Mouse (Mus musculus) neural tube, embryonic 14.5 days (tissue): ENCODE results near the gene Elane. TPM values are rescaled to one million over a fixed set of nuclear protein-coding genes. Genes with fewer than 3 reads are reported as not detected.

Experiments used
- ATAC-seq: fragments of 200-750 bp; cut with Nextera tagmentation; 2 replicates; pipeline ENCODE4 v1.8.0; 2017; ENCODE audit warnings: low read depth, mild to moderate bottlenecking, moderate TSS enrichment, moderate library complexity
- H3K27ac ChIP-seq: fragments of 300-500 bp; sonication (generic); 2 replicates; pipeline ENCODE4 v1.5.1; 2014; ENCODE audit warnings: low read depth, mild to moderate bottlenecking, control low read depth, low read length, moderate library complexity, mixed read lengths
- H3K27me3 ChIP-seq: fragments of 300-500 bp; sonication (generic); 2 replicates; pipeline ENCODE4 v1.6.1; 2014; ENCODE audit warnings: low read length; ENCODE audit not compliant: control insufficient read depth, insufficient read depth
- H3K36me3 ChIP-seq: fragments of 300-500 bp; sonication (generic); 2 replicates; pipeline ENCODE4 v1.6.1; 2014; ENCODE audit warnings: low read length, mixed read lengths; ENCODE audit not compliant: control insufficient read depth, insufficient read depth
- H3K4me1 ChIP-seq: fragments of 300-500 bp; sonication (generic); 2 replicates; pipeline ENCODE4 v1.6.1; 2014; ENCODE audit warnings: low read length; ENCODE audit not compliant: control insufficient read depth, insufficient read depth
- H3K4me2 ChIP-seq: fragments of 300-500 bp; sonication (generic); 2 replicates; pipeline ENCODE4 v1.6.1; 2014; ENCODE audit warnings: mild to moderate bottlenecking, low read depth, low read length, control low read depth
- H3K4me3 ChIP-seq: fragments of 300-500 bp; sonication (generic); 2 replicates; pipeline ENCODE4 v1.5.1; 2014; ENCODE audit warnings: low read depth, low read length, control low read depth, mixed read lengths
- H3K9ac ChIP-seq: fragments of 300-500 bp; sonication (generic); replicated peaks from 2 replicates; pipeline ENCODE4 v1.6.1; 2014; ENCODE audit warnings: low read depth, mild to moderate bottlenecking, control low read depth, low read length, mixed read lengths
- H3K9me3 ChIP-seq: fragments of 300-500 bp; sonication (generic); 2 replicates; pipeline ENCODE4 v1.6.1; 2016; ENCODE audit warnings: low read length; ENCODE audit not compliant: control insufficient read depth
- WGBS: fragments of 180-500 bp; shearing (Covaris S2); extraction: QIAGEN DNeasy Blood & Tissue Kit; methylation state at CpG from one replicate; pipeline ENCODE4 v1.1.7; 2014; 5-methylcytosine and 5-hydroxymethylcytosine counted together
- polyA plus RNA-seq: library from polyadenylated mRNA; unstranded; fragments of >200 nt; fragmentation: Nextera tagmentation; extraction: Ambion mirVana; gene quantifications from 2 replicates; pipeline ENCODE4 v1.2.1, GENCODE M21; 2014

Gene Elane
- polyA plus RNA-seq, 1 experiment from 2014 or later = not detected

GRCm38 (mm10) chr10:79873313-79873712 lies 12.7 kb upstream of the Elane start:
- Histone ChIP-seq H3K36me3 (peaks cover 7% of the 10 kb centered on the region), H3K27ac (peak overlapping the region; percentile 89), H3K9ac (peak overlapping the region; percentile 90), H3K27me3 (no peaks in the 10 kb centered on the region), H3K4me1 (peaks cover 24% of the 10 kb centered on the region), H3K9me3 (no peaks in the 10 kb centered on the region), H3K4me2 (peak overlapping the region; percentile 85), H3K4me3 (peak overlapping the region; percentile 66)
- ATAC-seq = no peak
- 3% methylated on average over 6 of the region's 6 CpGs for WGBS

GRCm38 (mm10) chr10:79873715-79874289 lies 12.2 kb upstream of the Elane start:
- peak; percentile 8; the same call in 1 of the 2 replicates for ATAC-seq
- H3K4me2 ChIP-seq = peak overlapping the region; percentile 85
- peaks cover 7% of the 10 kb centered on the region for H3K36me3 ChIP-seq
- peak overlapping the region; percentile 89 for H3K27ac ChIP-seq
- peaks cover 24% of the 10 kb centered on the region for H3K4me1 ChIP-seq
- under 1% methylated on average over 19 of the region's 26 CpGs for WGBS
- H3K9me3 ChIP-seq = no peaks in the 10 kb centered on the region
- peak overlapping the region; percentile 66 for H3K4me3 ChIP-seq
- no peaks in the 10 kb centered on the region for H3K27me3 ChIP-seq
- peak overlapping the region; percentile 90 for H3K9ac ChIP-seq

- Histone ChIP-seq H3K4me2 (peak within 1 kb of the TSS; percentile 85), H3K27ac (peak within 1 kb of the TSS; percentile 89), H3K4me3 (peak within 1 kb of the TSS; percentile 66), H3K9me3 (no peaks in the 10 kb centered on the region), H3K27me3 (no peaks in the 10 kb centered on the region), H3K36me3 (peaks cover 7% of the 10 kb centered on the region), H3K4me1 (peaks cover 24% of the 10 kb centered on the region), H3K9ac (peak within 1 kb of the TSS; percentile 90)
- ATAC-seq = peak; percentile 93
- WGBS = 0% methylated on average over 26 of the region's 57 CpGs
These were observed 11.7 kb upstream of the Elane start, which contains the start of the genes Prtn3 and Plppr3 for GRCm38 (mm10) chr10:79874290-79874862. Prtn3 (plus strand) TSS chr10:79874476. Plppr3 (minus strand) TSS chr10:79874634.

- no peak overlapping the region for H3K27ac ChIP-seq
- H3K4me2 ChIP-seq = no peak overlapping the region
- no peak for ATAC-seq
- 71% methylated on average over 1 of the region's 1 CpGs for WGBS
- H3K4me3 ChIP-seq = no peak overlapping the region
- H3K9ac ChIP-seq = no peak overlapping the region
- H3K36me3 ChIP-seq = no peaks in the 10 kb centered on the region
- no peaks in the 10 kb centered on the region for H3K9me3 ChIP-seq
- no peaks in the 10 kb centered on the region for H3K27me3 ChIP-seq
- H3K4me1 ChIP-seq = peaks cover 10% of the 10 kb centered on the region; the same call in 1 of the 2 replicates
These were observed 8.9 kb upstream of the Elane start for GRCm38 (mm10) chr10:79877174-79877573.

GRCm38 (mm10) chr10:79877757-79878156 lies 8.3 kb upstream of the Elane start:
- H3K9ac ChIP-seq = no peak overlapping the region
- H3K9me3 ChIP-seq = no peaks in the 10 kb centered on the region
- H3K4me3 ChIP-seq = no peak overlapping the region
- H3K4me1 ChIP-seq = peaks cover 7% of the 10 kb centered on the region; the same call in 1 of the 2 replicates
- H3K27ac ChIP-seq = no peak overlapping the region
- 50% methylated on average over 12 of the region's 12 CpGs for WGBS
- no peak for ATAC-seq
- H3K27me3 ChIP-seq = no peaks in the 10 kb centered on the region
- no peaks in the 10 kb centered on the region for H3K36me3 ChIP-seq
- no peak overlapping the region for H3K4me2 ChIP-seq

- Histone ChIP-seq H3K27me3 (no peaks in the 10 kb centered on the region), H3K9ac (no peak overlapping the region), H3K9me3 (no peaks in the 10 kb centered on the region), H3K36me3 (no peaks in the 10 kb centered on the region), H3K4me1 (peaks cover 5% of the 10 kb centered on the region; the same call in 1 of the 2 replicates), H3K27ac (no peak overlapping the region), H3K4me2 (no peak overlapping the region), H3K4me3 (no peak overlapping the region)
- no peak for ATAC-seq
- 41% methylated on average over 3 of the region's 3 CpGs for WGBS
These were observed 6.5 kb upstream of the Elane start for GRCm38 (mm10) chr10:79879527-79879926.

- Histone ChIP-seq H3K9me3 (no peaks in the 10 kb centered on the region), H3K36me3 (no peaks in the 10 kb centered on the region), H3K27ac (no peak overlapping the region), H3K4me1 (no peaks in the 10 kb centered on the region; the same call in 1 of the 2 replicates), H3K4me2 (no peak overlapping the region), H3K4me3 (no peak overlapping the region), H3K9ac (no peak overlapping the region), H3K27me3 (no peaks in the 10 kb centered on the region)
- ATAC-seq = no peak
- 18% methylated on average over 9 of the region's 9 CpGs for WGBS
These were observed 5.3 kb upstream of the Elane start for GRCm38 (mm10) chr10:79880721-79881120.

- ATAC-seq = no peak
- H3K9me3 ChIP-seq = no peaks in the 10 kb centered on the region
- no peaks in the 10 kb centered on the region for H3K36me3 ChIP-seq
- no peaks in the 10 kb centered on the region for H3K27me3 ChIP-seq
- 0 out of 2 replicates have a peak overlapping the region, but pooled peaks have one; percentile 11 for H3K9ac ChIP-seq
- H3K4me2 ChIP-seq = no peak overlapping the region; the same call in 1 of the 2 replicates
- no peaks in the 10 kb centered on the region; the same call in 1 of the 2 replicates for H3K4me1 ChIP-seq
- WGBS = 6% methylated on average over 21 of the region's 22 CpGs
- no peak overlapping the region for H3K27ac ChIP-seq
- no peak overlapping the region for H3K4me3 ChIP-seq
These were observed 4.1 kb upstream of the Elane start for GRCm38 (mm10) chr10:79881981-79882380.
